Mouse (Mus musculus): ENCODE measurements around the gene Edaradd. TPM values are rescaled to one million over a fixed set of nuclear protein-coding genes. Genes with fewer than 3 reads are reported as not detected.

The Edaradd gene
- polyA plus RNA-seq, 1 experiment from 2014 or later: 0.66 TPM

DNA sequence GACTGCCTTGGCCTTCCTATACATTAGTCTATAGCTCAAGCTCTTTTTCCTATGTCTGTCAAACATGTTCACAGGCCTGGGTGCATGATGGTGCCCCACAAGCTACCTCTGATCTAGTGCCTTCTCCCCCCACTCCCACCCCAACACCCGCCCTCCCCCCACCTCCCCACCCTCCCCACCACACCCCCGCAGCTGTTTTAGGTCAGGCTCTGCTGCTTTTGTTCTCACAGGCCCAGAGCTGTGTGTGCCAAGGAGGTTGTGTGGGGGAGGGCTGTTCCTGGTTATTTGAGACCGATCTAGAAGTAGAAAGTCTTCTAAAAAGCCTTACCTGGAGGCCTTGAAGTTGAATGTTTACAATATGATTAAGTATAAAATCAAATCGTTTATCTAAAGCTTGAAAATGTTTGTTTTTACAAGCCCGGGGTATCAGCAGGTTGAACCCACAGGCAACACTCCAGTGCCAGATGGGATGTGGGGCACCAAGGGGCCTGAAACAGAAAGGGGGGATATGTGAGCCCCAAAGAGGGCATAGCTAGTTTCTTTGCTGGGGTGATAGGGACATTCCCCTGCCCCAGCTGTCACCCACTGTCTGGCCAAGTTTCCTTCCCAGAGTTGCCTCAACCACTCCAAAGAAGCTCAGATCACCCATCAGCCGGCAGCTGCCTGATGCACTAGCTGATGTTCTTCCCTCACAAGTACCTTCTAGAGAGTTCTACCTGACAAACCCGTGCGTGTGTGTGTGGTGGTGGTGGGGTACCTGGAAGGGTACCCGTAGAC, 8.9 kb downstream of the Edaradd start:
- Histone ChIP-seq H3K9me3 (replicated peaks) (no peaks in the 10 kb centered on the region), H3K9ac (no peak overlapping the region), H3K27ac (ENCODE audit: poor library complexity, severe bottlenecking) (no peak overlapping the region), H3K36me3 (no peaks in the 10 kb centered on the region), H3K4me1 (replicated peaks) (no peaks in the 10 kb centered on the region), H3K27me3 (replicated peaks) (no peaks in the 10 kb centered on the region; the same call in 1 of the 2 replicates), H3K4me3 (no peak overlapping the region), H3K4me2 (no peak overlapping the region)
- no peak for ATAC-seq (ENCODE audit: insufficient number of reproducible peaks, low FRiP score)
- 69% methylated on average over 9 of the region's 9 CpGs for WGBS

DNA sequence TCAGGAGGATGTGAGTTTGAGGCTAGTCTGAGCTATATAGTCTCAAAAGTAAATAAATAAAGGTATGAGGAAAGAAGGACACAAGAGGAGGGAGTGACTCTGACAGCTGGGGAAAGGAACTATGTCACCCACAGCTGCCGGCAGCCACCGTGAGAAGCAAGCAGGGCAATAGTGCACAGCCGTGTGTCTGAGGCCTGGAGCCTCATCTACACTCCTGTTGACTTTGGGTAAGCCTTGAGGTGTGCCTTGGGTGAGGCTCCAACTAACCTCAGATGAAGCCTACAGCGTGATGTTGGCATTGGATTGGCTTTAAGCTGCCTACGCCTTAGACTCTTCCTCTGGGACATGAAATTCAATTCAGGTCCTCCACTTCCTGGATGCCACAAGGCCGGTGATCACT, 10.2 kb downstream of the Edaradd start:
- Histone ChIP-seq H3K36me3 (no peaks in the 10 kb centered on the region), H3K9me3 (replicated peaks) (no peaks in the 10 kb centered on the region), H3K4me2 (no peak overlapping the region), H3K4me1 (replicated peaks) (peaks cover 5% of the 10 kb centered on the region), H3K9ac (no peak overlapping the region), H3K27me3 (replicated peaks) (no peaks in the 10 kb centered on the region), H3K27ac (ENCODE audit: poor library complexity, severe bottlenecking) (no peak overlapping the region), H3K4me3 (no peak overlapping the region)
- WGBS: 81% methylated on average over 6 of the region's 6 CpGs
- ATAC-seq (ENCODE audit: insufficient number of reproducible peaks, low FRiP score): no peak

DNA sequence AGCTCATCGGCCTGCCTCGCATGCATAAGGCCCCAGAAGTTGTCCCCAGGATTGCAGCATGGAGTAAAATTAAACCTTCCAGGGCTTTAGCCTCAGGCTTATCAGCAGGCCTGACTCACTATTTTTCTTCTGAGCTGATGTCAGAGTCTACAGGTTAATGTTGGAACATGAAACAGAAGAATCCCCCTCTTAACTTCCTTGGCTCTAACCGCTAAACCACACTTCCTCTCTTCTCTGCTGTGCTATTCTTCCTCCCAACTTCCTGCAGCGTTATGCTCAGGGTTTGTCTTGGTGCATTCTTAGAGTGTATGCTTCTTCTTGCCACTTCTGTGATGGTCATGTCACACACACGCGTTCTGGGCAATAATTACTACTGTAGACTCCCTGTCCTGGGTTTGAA, 12.8 kb downstream of the Edaradd start:
- Histone ChIP-seq H3K9me3 (replicated peaks) (no peaks in the 10 kb centered on the region), H3K4me1 (replicated peaks) (peaks cover 5% of the 10 kb centered on the region), H3K9ac (no peak overlapping the region), H3K27me3 (replicated peaks) (no peaks in the 10 kb centered on the region), H3K4me2 (no peak overlapping the region), H3K4me3 (no peak overlapping the region), H3K27ac (ENCODE audit: poor library complexity, severe bottlenecking) (no peak overlapping the region), H3K36me3 (no peaks in the 10 kb centered on the region)
- WGBS: 78% methylated on average over 6 of the region's 6 CpGs
- no peak for ATAC-seq (ENCODE audit: insufficient number of reproducible peaks, low FRiP score)

DNA sequence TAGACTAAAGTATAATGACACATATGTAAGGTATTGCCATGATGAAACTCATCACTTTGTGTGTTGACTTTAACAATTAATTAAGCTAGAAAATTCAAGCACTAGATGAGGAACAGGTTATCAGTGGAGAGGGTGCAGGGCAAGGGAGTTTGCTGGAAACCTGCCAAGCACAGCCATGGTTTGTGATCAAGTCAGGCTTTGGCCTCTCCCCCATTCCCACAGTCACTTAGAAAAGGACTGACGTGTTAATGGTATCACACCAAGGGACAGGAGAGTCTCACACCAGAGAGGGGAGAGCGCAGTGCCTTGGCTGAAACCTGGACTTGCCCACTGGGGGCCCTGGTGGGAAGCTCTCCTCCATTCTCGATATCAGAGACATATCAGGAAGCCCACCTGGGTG, 14.9 kb downstream of the Edaradd start:
- Histone ChIP-seq H3K36me3 (no peaks in the 10 kb centered on the region), H3K4me2 (no peak overlapping the region), H3K27ac (ENCODE audit: poor library complexity, severe bottlenecking) (no peak overlapping the region), H3K9me3 (replicated peaks) (no peaks in the 10 kb centered on the region), H3K4me3 (no peak overlapping the region), H3K4me1 (replicated peaks) (peaks cover 5% of the 10 kb centered on the region), H3K9ac (no peak overlapping the region), H3K27me3 (replicated peaks) (no peaks in the 10 kb centered on the region)
- no peak for ATAC-seq (ENCODE audit: insufficient number of reproducible peaks, low FRiP score)
- 44% methylated on average over 3 of the region's 3 CpGs for WGBS

DNA sequence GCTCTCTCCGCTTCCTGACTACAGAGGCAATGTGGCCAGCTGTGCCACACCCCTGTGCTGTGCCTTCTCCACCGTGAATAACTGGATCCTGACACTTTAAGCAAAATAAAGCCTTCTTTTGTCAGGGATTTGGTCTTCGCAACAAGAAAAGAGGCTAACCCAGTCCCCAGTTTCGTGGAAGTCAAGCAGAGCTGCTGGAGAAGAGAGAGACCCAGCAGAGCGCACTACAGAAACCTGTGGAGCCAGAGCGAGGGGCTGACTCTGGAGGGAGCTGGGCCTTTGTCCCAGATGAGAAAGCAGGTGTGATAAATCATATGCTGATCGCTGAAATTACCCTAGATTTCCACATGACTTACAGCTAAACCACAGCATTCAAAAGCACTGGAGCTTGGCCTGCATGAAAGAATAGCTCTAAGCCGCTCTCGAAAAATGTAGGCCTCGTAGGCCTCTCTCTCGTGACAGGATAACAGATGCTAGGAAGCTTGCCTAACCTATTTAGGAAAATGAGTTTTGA, 16.9 kb downstream of the Edaradd start:
- no peak overlapping the region for H3K4me2 ChIP-seq
- no peak for ATAC-seq (ENCODE audit: insufficient number of reproducible peaks, low FRiP score)
- H3K27me3 ChIP-seq (replicated peaks): no peaks in the 10 kb centered on the region
- H3K27ac ChIP-seq (ENCODE audit: poor library complexity, severe bottlenecking): no peak overlapping the region
- no peaks in the 10 kb centered on the region for H3K9me3 ChIP-seq (replicated peaks)
- no peak overlapping the region for H3K9ac ChIP-seq
- no peak overlapping the region for H3K4me3 ChIP-seq
- WGBS: 68% methylated on average over 11 of the region's 11 CpGs
- H3K4me1 ChIP-seq (replicated peaks): peaks cover 5% of the 10 kb centered on the region
- H3K36me3 ChIP-seq: no peaks in the 10 kb centered on the region

DNA sequence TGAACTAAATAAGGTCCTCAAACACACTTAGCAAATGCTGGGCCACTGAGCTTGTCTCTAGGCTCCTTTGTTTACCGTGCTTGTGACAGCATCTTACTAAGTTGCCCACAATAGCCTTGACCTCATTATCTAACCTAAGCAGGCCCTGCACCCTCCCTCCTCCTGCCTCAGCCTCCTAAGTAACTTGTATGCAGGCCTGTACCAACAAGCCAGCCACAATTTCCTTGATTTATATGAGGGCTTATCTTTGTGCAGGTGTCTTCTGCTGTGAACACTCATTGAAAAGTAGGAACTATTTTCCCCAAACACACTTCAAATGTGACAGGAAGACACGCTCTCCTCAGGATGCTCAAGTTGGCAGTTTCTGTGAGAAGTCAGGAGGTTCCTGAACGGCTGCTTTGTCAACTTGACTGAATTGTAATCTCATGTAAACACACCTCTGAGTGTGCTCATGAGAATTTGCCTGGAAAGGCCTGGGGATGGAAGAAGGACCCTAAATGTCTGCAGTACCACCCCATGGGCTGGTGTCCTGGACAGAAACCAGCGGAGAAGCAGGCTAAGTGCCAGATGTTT, 17.5 kb downstream of the Edaradd start:
- no peak overlapping the region for H3K4me2 ChIP-seq
- 53% methylated on average over 4 of the region's 4 CpGs for WGBS
- H3K4me3 ChIP-seq: no peak overlapping the region
- H3K4me1 ChIP-seq (replicated peaks): peaks cover 5% of the 10 kb centered on the region
- no peaks in the 10 kb centered on the region for H3K36me3 ChIP-seq
- H3K27ac ChIP-seq (ENCODE audit: poor library complexity, severe bottlenecking): no peak overlapping the region
- H3K27me3 ChIP-seq (replicated peaks): no peaks in the 10 kb centered on the region
- H3K9ac ChIP-seq: no peak overlapping the region
- H3K9me3 ChIP-seq (replicated peaks): no peaks in the 10 kb centered on the region
- ATAC-seq (ENCODE audit: insufficient number of reproducible peaks, low FRiP score): no peak

DNA sequence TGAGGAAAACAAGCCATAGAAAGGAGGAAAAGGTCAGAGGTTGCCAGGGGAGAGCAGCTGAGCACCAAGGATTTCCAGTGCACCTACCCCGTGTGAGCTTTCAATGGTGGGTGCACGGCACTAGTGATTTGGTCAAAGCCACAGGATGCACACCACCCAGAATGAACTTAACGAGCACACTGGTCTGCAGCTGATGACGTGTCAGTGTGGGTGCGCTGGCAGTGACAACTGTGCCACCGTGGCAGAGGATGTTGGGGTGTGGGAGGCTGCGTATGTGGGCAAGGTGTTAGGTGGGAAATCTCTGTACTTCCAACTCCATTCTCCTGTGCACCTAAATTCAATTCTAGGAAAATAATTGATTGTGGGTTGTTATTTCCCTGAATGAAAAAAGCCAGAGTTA, 21.1 kb downstream of the Edaradd start:
- ATAC-seq (ENCODE audit: insufficient number of reproducible peaks, low FRiP score): no peak
- 81% methylated on average over 7 of the region's 7 CpGs for WGBS

DNA sequence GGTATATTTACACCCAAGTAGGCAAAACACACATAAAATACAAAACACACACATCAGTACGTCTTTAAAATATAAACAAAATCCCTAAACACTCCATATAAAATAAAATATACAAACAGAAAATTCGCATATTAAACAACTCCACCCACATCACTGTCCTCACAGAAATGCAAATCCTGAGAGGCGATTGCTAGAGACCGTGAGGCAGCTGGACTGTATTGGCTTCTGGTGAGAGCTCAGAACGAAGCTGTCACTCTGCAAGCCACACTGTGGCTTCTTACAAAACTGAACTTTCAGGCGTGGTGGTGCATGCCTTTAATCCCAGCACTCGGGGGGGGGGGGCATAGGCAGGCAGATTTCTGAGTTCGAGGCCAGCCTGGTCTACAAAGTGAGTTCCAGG, 22.4 kb downstream of the Edaradd start:
- H3K4me1 ChIP-seq (replicated peaks): no peaks in the 10 kb centered on the region
- WGBS: 59% methylated on average over 8 of the region's 8 CpGs
- no peaks in the 10 kb centered on the region for H3K36me3 ChIP-seq
- ATAC-seq (ENCODE audit: insufficient number of reproducible peaks, low FRiP score): no peak
- H3K9me3 ChIP-seq (replicated peaks): 0 out of 2 replicates have a peak, but pooled peaks cover 2% of the 10 kb centered on the region
- H3K4me3 ChIP-seq: no peak overlapping the region
- no peaks in the 10 kb centered on the region for H3K27me3 ChIP-seq (replicated peaks)
- H3K4me2 ChIP-seq: no peak overlapping the region
- no peak overlapping the region for H3K27ac ChIP-seq (ENCODE audit: poor library complexity, severe bottlenecking)
- H3K9ac ChIP-seq: no peak overlapping the region

More for the DNA sequence above, 21.1 kb downstream of the Edaradd start:
- Histone ChIP-seq H3K36me3 (no peaks in the 10 kb centered on the region), H3K4me2 (no peak overlapping the region), H3K27ac (ENCODE audit: poor library complexity, severe bottlenecking) (no peak overlapping the region), H3K9ac (no peak overlapping the region), H3K4me1 (replicated peaks) (no peaks in the 10 kb centered on the region), H3K27me3 (replicated peaks) (no peaks in the 10 kb centered on the region), H3K9me3 (replicated peaks) (0 out of 2 replicates have a peak, but pooled peaks cover 2% of the 10 kb centered on the region), H3K4me3 (no peak overlapping the region)

DNA sequence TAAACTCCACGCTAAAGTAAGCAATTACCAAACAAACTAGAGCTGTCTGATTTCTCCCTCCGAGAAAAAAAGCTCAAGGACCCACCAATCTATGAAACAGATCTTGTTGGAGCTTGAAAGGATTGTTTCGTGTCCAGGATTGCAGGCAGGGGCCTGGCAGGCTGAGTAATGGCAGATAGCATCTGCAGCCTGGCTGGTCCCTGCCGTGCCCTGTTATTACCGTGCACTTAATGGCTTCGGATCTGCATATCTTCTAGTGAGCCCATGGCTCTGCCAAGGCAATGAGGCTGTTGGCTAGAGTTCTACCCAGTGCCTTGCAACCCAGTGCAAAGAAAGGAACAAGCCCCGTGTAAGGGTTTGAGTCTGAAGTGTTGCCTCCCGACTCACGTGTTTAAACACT, 25.5 kb downstream of the Edaradd start:
- no peak overlapping the region for H3K4me3 ChIP-seq
- no peaks in the 10 kb centered on the region for H3K36me3 ChIP-seq
- no peaks in the 10 kb centered on the region for H3K27me3 ChIP-seq (replicated peaks)
- 83% methylated on average over 9 of the region's 9 CpGs for WGBS
- no peak overlapping the region for H3K27ac ChIP-seq (ENCODE audit: poor library complexity, severe bottlenecking)
- 0 out of 2 replicates have a peak, but pooled peaks cover 2% of the 10 kb centered on the region for H3K9me3 ChIP-seq (replicated peaks)
- no peak overlapping the region for H3K9ac ChIP-seq
- no peak overlapping the region for H3K4me2 ChIP-seq
- H3K4me1 ChIP-seq (replicated peaks): no peaks in the 10 kb centered on the region
- ATAC-seq (ENCODE audit: insufficient number of reproducible peaks, low FRiP score): no peak

DNA sequence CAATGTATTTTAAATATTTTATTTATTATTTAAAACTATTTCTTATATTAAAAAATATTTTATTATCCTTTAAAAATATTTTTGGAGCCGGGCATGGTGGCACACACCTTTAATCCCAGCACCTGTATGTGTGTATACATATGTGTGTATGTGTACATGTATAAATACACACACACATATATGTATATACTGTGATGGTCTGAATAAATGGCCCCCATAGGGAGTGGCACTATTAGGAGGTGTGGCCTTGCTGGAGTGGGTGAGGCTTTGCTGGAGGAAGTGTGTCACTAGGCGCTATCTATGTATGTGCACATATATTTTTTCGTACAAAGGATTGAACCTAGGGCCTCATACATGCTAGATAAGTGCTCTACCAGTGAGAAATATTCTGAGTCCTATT, 27.7 kb downstream of the Edaradd start:
- no peak for ATAC-seq (ENCODE audit: insufficient number of reproducible peaks, low FRiP score)
- H3K36me3 ChIP-seq: no peaks in the 10 kb centered on the region
- no peaks in the 10 kb centered on the region for H3K4me1 ChIP-seq (replicated peaks)
- no peak overlapping the region for H3K4me2 ChIP-seq
- no peak overlapping the region for H3K4me3 ChIP-seq
- H3K9ac ChIP-seq: no peak overlapping the region
- 83% methylated on average over 3 of the region's 3 CpGs for WGBS
- no peaks in the 10 kb centered on the region for H3K27me3 ChIP-seq (replicated peaks)
- no peak overlapping the region for H3K27ac ChIP-seq (ENCODE audit: poor library complexity, severe bottlenecking)
- H3K9me3 ChIP-seq (replicated peaks): 0 out of 2 replicates have a peak, but pooled peaks cover 2% of the 10 kb centered on the region

DNA sequence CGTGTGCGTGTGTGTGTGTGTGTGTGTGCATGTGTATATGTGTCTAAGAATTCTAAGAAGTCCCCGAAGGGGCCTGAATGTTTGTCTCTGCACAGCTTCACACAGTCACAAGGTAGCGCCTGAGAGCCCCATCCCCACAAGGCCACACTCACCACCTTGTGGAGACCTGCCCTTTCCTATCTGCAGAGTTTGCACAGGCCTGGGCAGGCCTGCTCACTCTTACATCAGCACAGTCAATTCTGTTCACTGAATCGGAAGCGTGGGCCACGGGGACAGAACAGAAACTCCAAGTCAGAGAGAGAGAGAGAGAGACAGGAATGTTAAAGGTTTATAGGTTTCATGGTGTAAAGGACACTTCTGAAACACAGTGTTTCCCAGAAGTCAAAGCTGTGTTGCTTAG, 34.6 kb downstream of the Edaradd start:
- H3K4me1 ChIP-seq (replicated peaks): no peaks in the 10 kb centered on the region
- 74% methylated on average over 7 of the region's 7 CpGs for WGBS
- H3K4me3 ChIP-seq: no peak overlapping the region
- no peak overlapping the region for H3K9ac ChIP-seq
- H3K27ac ChIP-seq (ENCODE audit: poor library complexity, severe bottlenecking): no peak overlapping the region
- no peak overlapping the region for H3K4me2 ChIP-seq
- H3K36me3 ChIP-seq: no peaks in the 10 kb centered on the region
- no peak for ATAC-seq (ENCODE audit: insufficient number of reproducible peaks, low FRiP score)
- H3K9me3 ChIP-seq (replicated peaks): no peaks in the 10 kb centered on the region
- H3K27me3 ChIP-seq (replicated peaks): no peaks in the 10 kb centered on the region
